Mouse (Mus musculus): ENCODE results near the gene Atp7b. TPM values are rescaled to one million over a fixed set of nuclear protein-coding genes. Genes with fewer than 3 reads are reported as not detected.
A peak's percentile ranks its signal among the peaks of the same experiment; 100 is the strongest.

Gene Atp7b
- polyA plus RNA-seq, 1 experiment from 2014 or later, result 0.65 TPM

DNA sequence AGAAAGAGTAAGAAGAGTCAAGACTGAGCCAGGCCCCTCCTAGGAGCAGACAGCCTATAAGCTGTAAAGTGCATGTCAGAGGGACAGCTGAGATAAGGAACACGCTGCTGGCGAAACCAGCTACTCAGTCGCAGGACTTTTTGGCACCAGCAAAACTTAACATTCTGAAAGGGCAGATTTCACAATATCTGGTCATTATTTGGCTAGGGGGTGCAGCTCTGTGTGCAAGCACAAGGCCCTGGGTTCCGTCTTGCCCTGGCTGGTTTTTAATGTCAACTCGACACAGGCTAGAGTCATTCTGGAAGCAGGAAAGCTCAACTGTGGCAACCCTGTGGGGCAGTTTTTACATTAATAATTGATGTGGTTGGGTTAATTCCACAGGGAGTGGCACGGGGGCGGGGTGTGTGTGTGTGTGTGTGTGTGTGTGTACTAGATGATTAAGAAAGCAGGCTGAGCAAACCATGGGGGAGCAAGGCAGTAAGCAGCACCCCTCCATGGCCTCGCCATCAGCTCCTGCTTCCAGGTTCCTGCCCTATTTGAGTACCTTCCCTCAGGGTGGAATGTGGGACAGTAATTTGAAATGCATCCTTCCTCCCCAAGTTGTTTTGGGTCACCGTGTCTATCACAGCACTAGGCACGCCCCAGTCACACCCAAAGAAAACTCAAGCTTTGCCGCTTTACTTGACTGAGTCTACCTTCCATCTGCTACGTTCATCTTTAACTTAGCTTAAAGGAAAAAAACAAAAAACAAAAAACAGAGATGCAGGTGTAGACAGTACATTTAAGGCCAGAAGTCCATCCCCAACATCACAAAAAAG lies 5.2 kb downstream of the Atp7b start:
- WGBS, result 83% methylated on average over 12 of the region's 12 CpGs
- H3K9me3 ChIP-seq, result no peaks in the 10 kb centered on the region
- no peak for ATAC-seq (ENCODE audit: low FRiP score, low read depth)
- peaks cover 35% of the 10 kb centered on the region for H3K27me3 ChIP-seq
- no peak overlapping the region for H3K27ac ChIP-seq
- 0 out of 2 replicates have a peak, but pooled peaks cover 4% of the 10 kb centered on the region for H3K4me1 ChIP-seq
- no peak overlapping the region for H3K9ac ChIP-seq
- H3K36me3 ChIP-seq, result no peaks in the 10 kb centered on the region
- H3K4me2 ChIP-seq (replicated peaks), result no peak overlapping the region
- no peak overlapping the region for H3K4me3 ChIP-seq

DNA sequence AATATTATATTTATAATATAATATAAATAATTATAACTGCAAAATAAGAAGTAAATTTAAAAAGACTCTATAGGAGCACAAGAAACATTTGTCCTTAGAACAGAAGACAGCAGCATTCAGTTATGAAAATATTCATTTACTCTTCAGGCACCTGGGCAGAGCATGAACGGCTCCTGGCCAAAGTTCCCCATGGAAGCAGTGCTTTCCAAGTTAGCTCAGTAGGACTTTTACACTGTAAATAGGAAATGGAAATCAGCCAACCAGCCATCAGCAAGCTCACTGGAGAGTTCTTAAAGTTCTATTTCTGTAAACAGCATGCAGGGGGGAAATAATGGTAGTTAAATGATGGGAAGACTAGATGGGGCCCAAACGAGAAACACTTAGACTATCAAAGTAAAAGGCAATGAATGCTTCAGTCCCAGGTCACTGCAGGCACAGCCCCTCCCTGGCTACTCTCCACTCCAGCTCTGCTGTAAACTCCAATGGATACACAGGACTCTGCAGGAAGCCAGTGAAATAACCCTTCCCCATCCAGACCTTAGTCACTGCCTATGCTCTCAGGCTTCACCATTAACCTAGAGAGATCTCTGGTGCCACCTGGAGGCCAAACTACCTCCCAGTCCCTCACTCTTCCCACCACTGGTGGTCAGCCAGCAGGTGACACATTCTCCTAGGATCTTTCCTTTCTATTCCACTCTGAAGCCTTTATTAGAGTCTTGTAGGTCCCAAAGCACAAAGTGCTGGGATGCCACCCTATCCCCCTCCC lies 12.2 kb downstream of the Atp7b start:
- H3K27me3 ChIP-seq, result no peaks in the 10 kb centered on the region
- no peak overlapping the region for H3K4me2 ChIP-seq (replicated peaks)
- no peak overlapping the region for H3K4me3 ChIP-seq
- no peaks in the 10 kb centered on the region for H3K9me3 ChIP-seq
- whole genome bisulfite sequencing, result 44% methylated on average over 2 of the region's 2 CpGs
- no peak overlapping the region for H3K27ac ChIP-seq
- H3K36me3 ChIP-seq, result no peaks in the 10 kb centered on the region
- H3K4me1 ChIP-seq, result no peaks in the 10 kb centered on the region
- ATAC-seq (ENCODE audit: low FRiP score, low read depth), result peak; percentile 28; the same call in 1 of the 2 replicates
- no peak overlapping the region for H3K9ac ChIP-seq

DNA sequence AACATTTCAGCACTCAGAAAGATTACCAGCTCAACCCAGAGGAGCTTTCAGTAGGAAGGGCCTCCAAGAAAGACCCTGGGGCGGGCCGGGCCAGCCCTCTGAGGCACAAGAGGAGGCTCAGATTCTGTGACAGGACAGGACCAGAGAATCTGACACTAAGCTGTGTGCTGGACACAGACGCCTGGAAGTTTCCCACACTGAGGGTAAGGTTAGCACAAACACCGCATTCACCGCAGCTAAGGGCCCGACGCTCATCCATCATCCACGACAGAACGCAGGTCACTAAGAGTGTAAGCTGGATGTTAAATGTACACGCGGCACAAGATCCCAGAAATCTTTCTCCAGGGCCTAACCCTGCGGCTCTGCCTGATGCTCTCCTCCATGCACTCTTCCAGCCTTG lies 16.4 kb downstream of the Atp7b start:
- Histone ChIP-seq H3K9me3 (no peaks in the 10 kb centered on the region), H3K4me3 (no peak overlapping the region), H3K27ac (no peak overlapping the region), H3K36me3 (no peaks in the 10 kb centered on the region), H3K9ac (no peak overlapping the region), H3K4me2 (replicated peaks) (no peak overlapping the region), H3K27me3 (peaks cover 11% of the 10 kb centered on the region), H3K4me1 (no peaks in the 10 kb centered on the region)
- 50% methylated on average over 12 of the region's 12 CpGs for WGBS
- no peak for ATAC-seq (ENCODE audit: low FRiP score, low read depth)

DNA sequence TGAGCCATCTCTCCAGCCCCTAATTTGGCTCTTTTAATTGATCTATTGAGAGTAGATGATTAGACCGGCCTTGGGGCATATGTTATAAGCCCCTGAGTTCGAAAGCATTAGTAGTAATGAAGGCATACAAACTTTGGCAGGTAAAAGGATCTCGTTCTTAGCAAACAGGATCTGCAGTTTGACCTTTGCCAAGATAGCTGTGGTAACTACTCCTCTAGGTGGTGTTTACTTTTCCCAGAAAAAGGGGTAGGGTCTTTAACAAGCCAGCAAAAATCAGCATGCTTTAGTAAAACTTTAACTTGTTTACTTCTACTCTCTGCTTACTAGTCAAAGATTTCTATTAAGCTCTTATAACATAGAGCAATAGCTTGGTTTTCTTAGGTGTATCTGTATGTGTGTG lies 17.6 kb downstream of the Atp7b start:
- H3K9me3 ChIP-seq, result no peaks in the 10 kb centered on the region
- no peak overlapping the region for H3K9ac ChIP-seq
- ATAC-seq (ENCODE audit: low FRiP score, low read depth), result no peak
- H3K4me3 ChIP-seq, result no peak overlapping the region
- peaks cover 17% of the 10 kb centered on the region for H3K27me3 ChIP-seq
- H3K4me2 ChIP-seq (replicated peaks), result no peak overlapping the region
- no peaks in the 10 kb centered on the region for H3K4me1 ChIP-seq
- no peak overlapping the region for H3K27ac ChIP-seq
- WGBS, result 82% methylated on average over 3 of the region's 3 CpGs
- no peaks in the 10 kb centered on the region for H3K36me3 ChIP-seq

DNA sequence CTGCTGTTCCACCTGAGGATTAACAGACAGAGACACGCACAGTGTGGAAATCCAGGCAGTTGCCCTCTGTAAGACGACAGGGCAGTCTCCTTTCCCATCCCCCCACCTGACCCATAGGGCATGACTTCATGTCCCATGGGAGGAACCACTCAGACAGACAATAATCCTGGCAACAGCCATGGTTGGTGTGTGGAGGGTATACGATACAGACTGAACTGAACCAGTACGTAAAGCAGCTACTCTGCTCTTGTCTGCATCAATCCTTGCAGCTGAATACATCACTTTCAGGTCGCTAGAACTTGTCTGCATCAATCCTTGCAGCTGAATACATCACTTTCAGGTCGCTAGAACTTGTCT lies 20.0 kb downstream of the Atp7b start:
- Histone ChIP-seq H3K27me3 (peaks cover 17% of the 10 kb centered on the region), H3K9me3 (no peaks in the 10 kb centered on the region), H3K4me3 (no peak overlapping the region), H3K36me3 (no peaks in the 10 kb centered on the region), H3K27ac (no peak overlapping the region), H3K4me2 (replicated peaks) (no peak overlapping the region), H3K9ac (no peak overlapping the region), H3K4me1 (no peaks in the 10 kb centered on the region)
- 51% methylated on average over 6 of the region's 6 CpGs for WGBS
- ATAC-seq (ENCODE audit: low FRiP score, low read depth), result no peak

DNA sequence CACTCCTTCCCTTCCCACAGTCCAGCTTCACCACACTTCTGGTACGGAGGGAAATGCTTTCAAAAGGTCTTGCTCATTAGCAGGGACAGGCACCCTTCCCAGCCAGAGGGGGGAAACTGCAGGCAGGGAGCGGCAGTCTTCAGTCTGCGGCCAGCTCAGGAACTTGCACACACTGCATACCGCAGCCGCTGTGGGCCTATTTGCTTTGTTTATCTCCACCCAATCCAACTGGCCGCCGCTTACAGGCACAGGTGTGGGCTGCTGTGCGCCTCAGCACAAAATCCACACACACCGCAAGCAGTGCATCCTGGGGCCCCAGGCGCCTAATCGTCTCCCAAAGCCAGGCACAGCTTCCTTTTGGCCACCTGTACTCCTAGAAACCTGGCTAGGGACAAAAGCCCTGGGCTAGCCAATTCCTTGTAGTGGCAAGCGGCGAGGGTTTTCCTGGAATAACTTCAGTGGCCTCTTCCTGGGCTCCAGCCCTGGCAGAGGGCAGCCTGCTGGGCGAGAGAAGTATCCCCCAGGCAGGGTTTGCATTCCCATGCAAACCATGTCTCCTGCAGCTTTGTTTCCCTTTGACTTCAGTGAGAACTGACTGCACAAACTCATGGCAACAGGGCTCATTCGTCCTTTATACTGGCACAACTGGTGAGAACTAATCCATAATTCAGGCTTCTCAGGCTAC lies 20.5 kb downstream of the Atp7b start:
- Histone ChIP-seq H3K4me1 (no peaks in the 10 kb centered on the region), H3K36me3 (no peaks in the 10 kb centered on the region), H3K4me2 (replicated peaks) (peak overlapping the region; percentile 23), H3K9ac (no peak overlapping the region), H3K27me3 (peaks cover 17% of the 10 kb centered on the region), H3K27ac (no peak overlapping the region), H3K9me3 (no peaks in the 10 kb centered on the region), H3K4me3 (no peak overlapping the region)
- no peak for ATAC-seq (ENCODE audit: low FRiP score, low read depth)
- 16% methylated on average over 15 of the region's 15 CpGs for WGBS

DNA sequence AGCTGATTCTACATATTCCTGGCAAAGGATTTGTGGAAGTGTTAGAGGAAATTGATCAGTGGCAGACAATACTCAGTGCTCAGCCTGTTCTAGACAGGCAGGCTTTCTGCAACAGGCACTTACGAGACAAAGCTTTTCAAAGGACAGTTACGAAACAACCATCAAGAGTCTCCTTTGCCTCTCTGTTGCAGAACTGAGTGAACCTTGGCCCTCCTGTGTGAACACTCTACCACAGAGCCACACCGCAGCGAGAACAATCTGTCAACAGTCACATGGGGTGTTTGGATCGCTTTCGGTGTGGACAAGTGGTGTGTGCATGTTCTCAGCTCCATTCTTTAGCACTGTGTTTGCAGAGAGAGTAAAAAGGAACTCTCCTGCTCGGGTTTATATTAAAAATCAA lies 23.1 kb downstream of the Atp7b start:
- no peak overlapping the region for H3K9ac ChIP-seq
- ATAC-seq (ENCODE audit: low FRiP score, low read depth), result no peak
- 79% methylated on average over 7 of the region's 7 CpGs for WGBS

DNA sequence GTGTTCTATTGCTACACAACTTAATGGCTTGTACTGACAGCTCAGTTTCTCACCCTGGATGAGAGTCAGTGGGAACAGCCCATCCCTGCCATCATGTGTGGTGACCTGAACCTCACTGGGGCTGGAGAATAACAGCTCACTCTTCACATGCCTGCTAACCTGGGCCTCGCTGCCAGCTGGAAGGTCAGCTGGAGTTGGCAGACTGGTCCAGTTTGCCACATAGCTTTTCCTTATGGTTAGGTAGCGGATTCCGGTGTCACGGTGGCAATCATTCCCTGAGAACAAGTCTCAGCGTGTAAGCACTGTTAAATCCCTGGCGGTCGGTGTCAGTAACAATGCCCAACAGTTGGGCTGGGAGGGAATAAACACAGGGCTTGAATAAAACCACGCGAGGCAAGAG lies 24.0 kb downstream of the Atp7b start:
- Histone ChIP-seq H3K9ac (no peak overlapping the region), H3K4me3 (no peak overlapping the region), H3K4me1 (no peaks in the 10 kb centered on the region), H3K36me3 (no peaks in the 10 kb centered on the region), H3K27me3 (peaks cover 17% of the 10 kb centered on the region), H3K27ac (no peak overlapping the region), H3K4me2 (replicated peaks) (no peak overlapping the region), H3K9me3 (no peaks in the 10 kb centered on the region)
- no peak for ATAC-seq (ENCODE audit: low FRiP score, low read depth)
- WGBS, result 91% methylated on average over 9 of the region's 9 CpGs

More for the DNA sequence above, 23.1 kb downstream of the Atp7b start:
- H3K9me3 ChIP-seq, result no peaks in the 10 kb centered on the region
- H3K27ac ChIP-seq, result no peak overlapping the region
- peaks cover 17% of the 10 kb centered on the region for H3K27me3 ChIP-seq
- no peaks in the 10 kb centered on the region for H3K36me3 ChIP-seq
- H3K4me2 ChIP-seq (replicated peaks), result no peak overlapping the region
- H3K4me3 ChIP-seq, result no peak overlapping the region
- H3K4me1 ChIP-seq, result no peaks in the 10 kb centered on the region

DNA sequence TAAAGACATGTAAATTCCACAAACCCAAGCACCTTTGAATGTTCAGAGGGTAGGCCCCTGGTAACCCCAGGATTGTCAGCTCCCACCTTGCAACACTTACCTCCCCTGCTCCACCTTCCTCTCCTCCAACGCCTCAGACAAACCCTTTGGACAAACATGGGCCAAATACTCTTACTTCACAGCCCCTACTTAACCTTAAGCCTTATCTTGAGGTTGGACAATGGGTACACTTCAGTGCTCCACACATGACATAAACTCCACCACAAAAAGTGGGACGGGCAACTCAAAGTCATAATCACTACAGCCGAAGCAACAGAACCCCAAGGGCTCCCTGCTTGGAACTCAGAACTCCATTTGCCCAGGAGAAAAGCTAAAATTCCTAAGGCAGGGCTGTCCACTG lies 29.1 kb downstream of the Atp7b start:
- 85% methylated on average over 3 of the region's 3 CpGs for WGBS
- Histone ChIP-seq H3K4me2 (replicated peaks) (no peak overlapping the region), H3K27me3 (no peaks in the 10 kb centered on the region), H3K9me3 (no peaks in the 10 kb centered on the region), H3K27ac (no peak overlapping the region), H3K9ac (no peak overlapping the region), H3K4me1 (no peaks in the 10 kb centered on the region), H3K36me3 (no peaks in the 10 kb centered on the region), H3K4me3 (no peak overlapping the region)
- no peak for ATAC-seq (ENCODE audit: low FRiP score, low read depth)

DNA sequence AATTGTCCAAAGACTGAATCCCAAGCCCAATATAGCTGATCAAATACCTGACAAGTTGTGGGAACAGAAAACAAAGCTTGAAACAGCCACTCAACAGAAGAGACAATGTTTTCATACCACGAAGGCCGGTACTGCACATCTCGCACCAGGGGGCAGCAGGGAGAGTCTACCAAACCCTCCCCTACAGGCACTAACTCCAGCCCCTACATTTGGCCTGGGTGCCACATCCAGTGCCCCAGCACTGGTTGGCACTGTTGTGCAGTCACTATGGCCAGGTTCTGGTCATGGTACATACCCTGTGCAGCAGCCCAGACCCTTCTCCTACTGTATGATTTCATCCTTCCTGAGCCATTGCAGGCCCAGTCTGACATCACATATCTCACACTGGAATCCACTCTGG lies 31.1 kb downstream of the Atp7b start:
- 85% methylated on average over 3 of the region's 3 CpGs for WGBS
- Histone ChIP-seq H3K27ac (no peak overlapping the region), H3K4me3 (no peak overlapping the region), H3K36me3 (no peaks in the 10 kb centered on the region), H3K4me2 (replicated peaks) (no peak overlapping the region), H3K4me1 (no peaks in the 10 kb centered on the region), H3K9me3 (no peaks in the 10 kb centered on the region), H3K9ac (no peak overlapping the region), H3K27me3 (no peaks in the 10 kb centered on the region)
- ATAC-seq (ENCODE audit: low FRiP score, low read depth), result no peak

DNA sequence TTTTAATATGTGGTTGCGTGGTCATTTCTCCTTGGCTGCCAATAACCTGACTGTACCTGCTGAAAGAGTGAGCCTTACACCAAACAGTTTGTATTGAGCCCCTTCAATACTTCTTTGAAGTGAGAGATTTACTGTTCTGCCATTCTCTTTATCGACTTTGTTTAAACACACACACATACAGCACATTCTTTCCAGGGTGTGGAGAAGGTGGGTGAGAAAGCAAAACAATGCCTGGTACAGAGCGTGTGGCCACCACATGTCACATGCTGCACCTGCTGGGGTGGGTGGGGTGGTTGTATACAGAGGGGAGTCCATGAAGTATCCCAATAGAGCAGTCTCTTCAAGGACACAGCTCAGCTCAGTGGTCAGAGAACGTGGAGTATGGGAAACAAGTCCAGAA lies 34.9 kb downstream of the Atp7b start:
- Histone ChIP-seq H3K36me3 (no peaks in the 10 kb centered on the region), H3K4me3 (no peak overlapping the region), H3K4me2 (replicated peaks) (no peak overlapping the region), H3K4me1 (no peaks in the 10 kb centered on the region), H3K27me3 (no peaks in the 10 kb centered on the region), H3K27ac (no peak overlapping the region), H3K9ac (no peak overlapping the region), H3K9me3 (no peaks in the 10 kb centered on the region)
- 74% methylated on average over 4 of the region's 4 CpGs for WGBS
- no peak for ATAC-seq (ENCODE audit: low FRiP score, low read depth)

DNA sequence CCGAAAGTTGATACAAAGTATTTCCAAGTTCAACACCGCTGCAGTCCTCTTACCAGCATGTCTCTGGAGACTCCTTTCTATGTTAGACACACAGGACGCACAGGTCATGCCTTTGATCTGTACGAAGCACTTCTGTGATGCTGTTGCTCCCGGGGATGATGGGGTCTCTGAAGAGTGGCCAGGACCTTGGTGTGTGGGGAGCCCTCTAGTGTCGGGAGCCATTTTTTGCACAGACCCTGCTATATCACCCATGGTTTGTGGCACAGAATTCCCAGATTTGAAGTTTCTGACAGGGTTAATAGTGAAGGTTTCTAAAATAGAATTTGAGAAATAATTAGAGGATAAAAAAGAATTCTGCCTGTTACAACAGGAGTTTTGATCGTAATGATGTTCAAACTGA lies 37.9 kb downstream of the Atp7b start:
- H3K9me3 ChIP-seq, result no peaks in the 10 kb centered on the region
- H3K4me1 ChIP-seq, result no peaks in the 10 kb centered on the region
- no peaks in the 10 kb centered on the region for H3K36me3 ChIP-seq
- H3K27me3 ChIP-seq, result no peaks in the 10 kb centered on the region
- H3K4me2 ChIP-seq (replicated peaks), result no peak overlapping the region
- ATAC-seq (ENCODE audit: low FRiP score, low read depth), result no peak
- H3K27ac ChIP-seq, result no peak overlapping the region
- 47% methylated on average over 7 of the region's 7 CpGs for WGBS
- no peak overlapping the region for H3K9ac ChIP-seq
- no peak overlapping the region for H3K4me3 ChIP-seq
